Mouse (Mus musculus): ENCODE data around the gene Ssbp1. TPM values are rescaled to one million over a fixed set of nuclear protein-coding genes. Genes with fewer than 3 reads are reported as not detected.
A peak's percentile ranks its signal among the peaks of the same experiment; 100 is the strongest.

Ssbp1 gene
- 39.0 TPM for polyA plus RNA-seq (2012; fragmentation: generic; extraction: Trizol)

GRCm38 (mm10) chr6:40470916-40471719 is at the start of gene Ssbp1:
TSS of gene Ssbp1 (plus strand) at chr6:40471352.
- Histone ChIP-seq H3K4me3 (peak within 1 kb of the TSS; percentile 60), H3K4me2 (ENCODE audit: low read depth) (peak within 1 kb of the TSS; percentile 95), H3ac (ENCODE audit: control insufficient read depth, insufficient read length) (peak within 1 kb of the TSS; percentile 50), H3K79me2 (ENCODE audit: control insufficient read depth, insufficient read depth) (peaks cover 20% of the 10 kb centered on the region), H3K36me3 (ENCODE audit: control insufficient read depth, insufficient read depth) (peaks cover 25% of the 10 kb centered on the region), H3K27me3 (ENCODE audit: control insufficient read depth, insufficient read depth, insufficient read length) (no peaks in the 10 kb centered on the region)
- TF ChIP-seq MYOG (IDR thresholded peaks at IDR 0.05; ENCODE audit: control insufficient read depth in 1 of 3, insufficient read depth in 1 of 3, insufficient read length in 2 of 3, low read depth in 2 of 3), result peak in 1 of 3 experiments; percentile 33
- no peak for TF ChIP-seq TCF12 (IDR thresholded peaks at IDR 0.05; ENCODE audit: insufficient read depth, poor library complexity, severe bottlenecking)
- no peak for TF ChIP-seq REST (IDR thresholded peaks at IDR 0.05; ENCODE audit: insufficient read depth, insufficient read length)
- TF ChIP-seq E2F4 (IDR thresholded peaks at IDR 0.05; ENCODE audit: insufficient read depth), result peak; percentile 17
- no peak for TF ChIP-seq TCF3 (IDR thresholded peaks at IDR 0.05; ENCODE audit: insufficient read length, low read depth)
- TF ChIP-seq MAX (IDR thresholded peaks at IDR 0.05; ENCODE audit: low read depth), result no peak
- peak; percentile 97 for TF ChIP-seq POLR2AphosphoS2 (IDR thresholded peaks at IDR 0.05; ENCODE audit: insufficient read length, low read depth)
- peak; percentile 93 for TF ChIP-seq POLR2A (IDR thresholded peaks at IDR 0.05; ENCODE audit: insufficient read length, low read depth)
- TF ChIP-seq SRF (IDR thresholded peaks at IDR 0.05; ENCODE audit: control insufficient read depth, insufficient read length, low read depth), result peak; percentile 54
- no peak for TF ChIP-seq CEBPB (IDR thresholded peaks at IDR 0.05; ENCODE audit: insufficient read depth, poor library complexity, severe bottlenecking)
- TF ChIP-seq USF1 (IDR thresholded peaks at IDR 0.05; ENCODE audit: low read depth), result no peak
- TF ChIP-seq MYOD1 (IDR thresholded peaks at IDR 0.05; ENCODE audit: control insufficient read depth in 1 of 3, insufficient read length in 2 of 3, low read depth in 2 of 3), result peak in 1 of 3 experiments; percentile 30

DNA sequence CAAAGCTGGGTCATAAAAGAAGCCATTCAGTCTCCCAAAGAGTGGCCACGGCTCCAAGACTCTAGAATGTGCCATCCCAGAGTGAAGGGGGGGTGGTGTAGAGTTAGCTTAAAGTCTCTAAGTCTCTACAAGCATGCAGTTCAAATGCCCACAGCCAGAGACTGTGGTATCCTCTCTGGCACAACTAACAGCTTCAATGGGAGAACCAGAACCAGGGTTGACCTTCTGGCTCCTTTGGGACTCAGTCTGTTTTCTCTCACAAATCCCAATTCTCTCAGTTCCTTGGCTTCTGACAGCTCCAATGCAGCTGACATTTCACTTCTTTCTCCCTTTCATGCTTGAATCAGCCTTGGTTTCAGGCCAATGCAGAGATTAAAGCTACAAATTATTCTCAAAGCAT is 48.1 kb upstream of the Ssbp1 start:
- no peak overlapping the region for H3K4me3 ChIP-seq
- H3K4me2 ChIP-seq (ENCODE audit: low read depth), result no peak overlapping the region
- no peak overlapping the region for H3ac ChIP-seq (ENCODE audit: control insufficient read depth, insufficient read length)
- H3K79me2 ChIP-seq (ENCODE audit: control insufficient read depth, insufficient read depth), result no peaks in the 10 kb centered on the region
- no peak for TF ChIP-seq E2F4 (IDR thresholded peaks at IDR 0.05; ENCODE audit: insufficient read depth)
- TF ChIP-seq CEBPB (IDR thresholded peaks at IDR 0.05; ENCODE audit: insufficient read depth, poor library complexity, severe bottlenecking), result no peak
- no peak for TF ChIP-seq POLR2AphosphoS2 (IDR thresholded peaks at IDR 0.05; ENCODE audit: insufficient read length, low read depth)
- no peak for TF ChIP-seq TCF3 (IDR thresholded peaks at IDR 0.05; ENCODE audit: insufficient read length, low read depth)
- no peak for TF ChIP-seq SRF (IDR thresholded peaks at IDR 0.05; ENCODE audit: control insufficient read depth, insufficient read length, low read depth)
- TF ChIP-seq POLR2A (IDR thresholded peaks at IDR 0.05; ENCODE audit: insufficient read length, low read depth), result no peak
- TF ChIP-seq MYOG (IDR thresholded peaks at IDR 0.05; ENCODE audit: control insufficient read depth in 1 of 3, insufficient read depth in 1 of 3, insufficient read length in 2 of 3, low read depth in 2 of 3), result no peak
- no peak for TF ChIP-seq MYOD1 (IDR thresholded peaks at IDR 0.05; ENCODE audit: control insufficient read depth in 1 of 3, insufficient read length in 2 of 3, low read depth in 2 of 3)
- TF ChIP-seq MAX (IDR thresholded peaks at IDR 0.05; ENCODE audit: low read depth), result no peak
- no peak for TF ChIP-seq USF1 (IDR thresholded peaks at IDR 0.05; ENCODE audit: low read depth)
- no peak for TF ChIP-seq REST (IDR thresholded peaks at IDR 0.05; ENCODE audit: insufficient read depth, insufficient read length)
- no peak for TF ChIP-seq TCF12 (IDR thresholded peaks at IDR 0.05; ENCODE audit: insufficient read depth, poor library complexity, severe bottlenecking)
- H3K27me3 ChIP-seq (ENCODE audit: control insufficient read depth, insufficient read depth, insufficient read length), result no peaks in the 10 kb centered on the region
- no peaks in the 10 kb centered on the region for H3K36me3 ChIP-seq (ENCODE audit: control insufficient read depth, insufficient read depth)

DNA sequence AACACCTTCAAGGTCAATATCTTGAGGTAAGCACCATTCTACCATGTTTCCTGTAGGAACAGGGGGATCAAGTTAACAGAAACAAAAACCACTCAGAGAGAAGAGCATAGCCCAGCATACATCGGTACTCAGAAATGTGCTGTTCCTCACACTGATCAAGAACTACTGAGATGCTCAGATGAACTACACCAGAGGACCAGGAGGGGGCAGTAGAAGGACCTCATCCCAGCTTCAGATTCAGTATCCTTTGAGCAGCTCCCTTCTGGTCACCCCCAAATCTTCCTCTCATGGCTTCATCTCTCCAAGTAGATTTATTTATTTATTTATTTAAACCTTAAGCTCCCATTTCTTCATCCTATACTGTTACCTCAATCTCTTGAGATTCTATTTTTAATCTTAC is 47.4 kb upstream of the Ssbp1 start:
- H3ac ChIP-seq (ENCODE audit: control insufficient read depth, insufficient read length), result no peak overlapping the region
- no peak overlapping the region for H3K4me2 ChIP-seq (ENCODE audit: low read depth)
- H3K4me3 ChIP-seq, result no peak overlapping the region
- no peaks in the 10 kb centered on the region for H3K36me3 ChIP-seq (ENCODE audit: control insufficient read depth, insufficient read depth)
- H3K79me2 ChIP-seq (ENCODE audit: control insufficient read depth, insufficient read depth), result no peaks in the 10 kb centered on the region
- TF ChIP-seq CEBPB (IDR thresholded peaks at IDR 0.05; ENCODE audit: insufficient read depth, poor library complexity, severe bottlenecking) (no peak), SRF (IDR thresholded peaks at IDR 0.05; ENCODE audit: control insufficient read depth, insufficient read length, low read depth) (no peak), TCF3 (IDR thresholded peaks at IDR 0.05; ENCODE audit: insufficient read length, low read depth) (no peak), REST (IDR thresholded peaks at IDR 0.05; ENCODE audit: insufficient read depth, insufficient read length) (no peak), MYOD1 (IDR thresholded peaks at IDR 0.05; ENCODE audit: control insufficient read depth in 1 of 3, insufficient read length in 2 of 3, low read depth in 2 of 3) (no peak), POLR2A (IDR thresholded peaks at IDR 0.05; ENCODE audit: insufficient read length, low read depth) (no peak), MAX (IDR thresholded peaks at IDR 0.05; ENCODE audit: low read depth) (no peak), USF1 (IDR thresholded peaks at IDR 0.05; ENCODE audit: low read depth) (no peak), TCF12 (IDR thresholded peaks at IDR 0.05; ENCODE audit: insufficient read depth, poor library complexity, severe bottlenecking) (no peak)
- H3K27me3 ChIP-seq (ENCODE audit: control insufficient read depth, insufficient read depth, insufficient read length), result no peaks in the 10 kb centered on the region

- Histone ChIP-seq H3K4me2 (ENCODE audit: low read depth) (no peak overlapping the region), H3K79me2 (ENCODE audit: control insufficient read depth, insufficient read depth) (no peaks in the 10 kb centered on the region), H3ac (ENCODE audit: control insufficient read depth, insufficient read length) (no peak overlapping the region), H3K36me3 (ENCODE audit: control insufficient read depth, insufficient read depth) (no peaks in the 10 kb centered on the region), H3K4me3 (no peak overlapping the region), H3K27me3 (ENCODE audit: control insufficient read depth, insufficient read depth, insufficient read length) (no peaks in the 10 kb centered on the region)
- TF ChIP-seq USF1 (IDR thresholded peaks at IDR 0.05; ENCODE audit: low read depth) (no peak), MAX (IDR thresholded peaks at IDR 0.05; ENCODE audit: low read depth) (no peak), MYOD1 (IDR thresholded peaks at IDR 0.05; ENCODE audit: control insufficient read depth in 1 of 3, insufficient read length in 2 of 3, low read depth in 2 of 3) (no peak), TCF3 (IDR thresholded peaks at IDR 0.05; ENCODE audit: insufficient read length, low read depth) (no peak), MYOG (IDR thresholded peaks at IDR 0.05; ENCODE audit: control insufficient read depth in 1 of 3, insufficient read depth in 1 of 3, insufficient read length in 2 of 3, low read depth in 2 of 3) (no peak), E2F4 (IDR thresholded peaks at IDR 0.05; ENCODE audit: insufficient read depth) (no peak), SRF (IDR thresholded peaks at IDR 0.05; ENCODE audit: control insufficient read depth, insufficient read length, low read depth) (no peak), TCF12 (IDR thresholded peaks at IDR 0.05; ENCODE audit: insufficient read depth, poor library complexity, severe bottlenecking) (no peak), POLR2AphosphoS2 (IDR thresholded peaks at IDR 0.05; ENCODE audit: insufficient read length, low read depth) (no peak), REST (IDR thresholded peaks at IDR 0.05; ENCODE audit: insufficient read depth, insufficient read length) (no peak), CEBPB (IDR thresholded peaks at IDR 0.05; ENCODE audit: insufficient read depth, poor library complexity, severe bottlenecking) (no peak), POLR2A (IDR thresholded peaks at IDR 0.05; ENCODE audit: insufficient read length, low read depth) (no peak)
These were observed 43.7 kb upstream of the Ssbp1 start for GRCm38 (mm10) chr6:40427441-40427840.

Data from myocyte (in vitro differentiated cells).